Mouse (Mus musculus) stomach, postnatal 0 days (tissue): ENCODE results near the gene Stk39.

Experiments
- CTCF ChIP-seq: IDR thresholded peaks from 2 replicates; pipeline ENCODE4 v1.5.1; 2016; ENCODE audit warnings: antibody characterized with exemption, low read depth, mild to moderate bottlenecking, moderate library complexity
- EP300 ChIP-seq: optimal IDR thresholded peaks from 2 replicates; pipeline ENCODE3; 2016; ENCODE audit warnings: antibody characterized with exemption

DNA sequence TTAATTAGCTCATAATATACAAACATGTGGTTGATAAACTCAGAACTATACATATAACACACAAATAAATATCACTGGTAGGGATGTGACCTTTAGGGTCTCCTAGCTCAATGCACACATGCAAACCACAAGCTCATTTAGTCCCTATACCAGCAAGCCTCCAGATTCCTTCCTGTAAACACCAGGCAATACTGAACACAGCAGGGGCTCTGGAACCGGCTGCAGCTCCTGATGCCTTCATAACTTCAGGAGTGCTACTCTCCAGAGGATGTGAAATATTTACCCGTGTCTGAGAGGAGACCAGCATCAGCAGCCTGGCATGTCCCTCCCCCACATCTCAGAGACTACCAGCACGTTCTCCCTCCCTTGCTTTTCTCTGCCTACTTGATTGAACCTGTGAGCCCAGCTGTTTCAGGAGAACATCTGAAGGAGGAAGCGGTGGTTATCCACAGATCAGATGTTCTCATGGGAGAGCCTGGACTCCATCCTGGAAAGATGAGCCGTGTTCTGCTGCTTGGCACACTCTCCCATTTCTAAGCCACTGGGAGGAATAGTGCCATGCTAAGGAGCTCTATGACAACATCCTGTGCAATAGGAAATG is 45.0 kb downstream of the Stk39 start:
- no peak for TF ChIP-seq CTCF
- no peak for TF ChIP-seq EP300
